Mouse (Mus musculus) hindbrain, embryonic 15.5 days (tissue): ENCODE results near the gene Pip5k1c. TPM values are rescaled to one million over a fixed set of nuclear protein-coding genes. Genes with fewer than 3 reads are reported as not detected.

ENCODE experiments used
- microRNA-seq: library from miRNA; unstranded; fragments of <30 nt; microRNA quantifications from one replicate; pipeline ENCODE4, GENCODE M21; 2016
- polyA plus RNA-seq: library from polyadenylated mRNA; unstranded; fragments of >200 nt; fragmentation: Nextera tagmentation; extraction: Ambion mirVana; gene quantifications from 2 replicates; pipeline ENCODE4 v1.2.1, GENCODE M21; 2015

Gene Pip5k1c
- polyA plus RNA-seq, 1 experiment from 2014 or later = 151 TPM

Small RNA genes within 50 kb of the gene (microRNA-seq; reads per million reads assigned to microRNA genes)
- 21.1 reads per million, percentile 34 among the genes with 10 or more reads in this experiment for gene Mir3057

Other genes starting within 250 kb of the Pip5k1c start
- gene Sgta, start 232.8 kb upstream of the Pip5k1c start, polyA plus RNA-seq = 310 and 331 TPM in 2 replicates
- gene Thop1, start 222.9 kb upstream of the Pip5k1c start, polyA plus RNA-seq = 51.2 and 51.3 TPM in 2 replicates
- gene Creb3l3, start 194.1 kb upstream of the Pip5k1c start, polyA plus RNA-seq = 0.30 and 0.39 TPM in 2 replicates
- 248 and 259 TPM in 2 replicates for gene Map2k2, start 187.0 kb upstream of the Pip5k1c start, polyA plus RNA-seq
- gene Zbtb7a, start 157.7 kb upstream of the Pip5k1c start, polyA plus RNA-seq = 15.3 and 16.2 TPM in 2 replicates
- 52.2 and 61.2 TPM in 2 replicates for gene Pias4, start 125.0 kb upstream of the Pip5k1c start, polyA plus RNA-seq
- gene Eef2, start 116.3 kb upstream of the Pip5k1c start, polyA plus RNA-seq = 532 and 536 TPM in 2 replicates
- 69.7 and 70.1 TPM in 2 replicates for gene Dapk3, start 110.0 kb upstream of the Pip5k1c start, polyA plus RNA-seq
- gene 4930442H23Rik, start 109.1 kb upstream of the Pip5k1c start, polyA plus RNA-seq = 0.13 and 0.31 TPM in 2 replicates
- gene Nmrk2, start 90.9 kb upstream of the Pip5k1c start, polyA plus RNA-seq = 0.10 TPM in 1 of 2 replicates, not detected in the other
- 80.6 and 85.5 TPM in 2 replicates for gene Atcay, start 62.1 kb upstream of the Pip5k1c start, polyA plus RNA-seq
- gene Zfr2, start 59.8 kb upstream of the Pip5k1c start, polyA plus RNA-seq = 30.3 and 34.0 TPM in 2 replicates
- 43.8 and 49.7 TPM in 2 replicates for gene Matk, start 40.0 kb upstream of the Pip5k1c start, polyA plus RNA-seq
- gene Mrpl54, start 26.0 kb upstream of the Pip5k1c start, polyA plus RNA-seq = 121 and 144 TPM in 2 replicates
- gene Apba3, start 26.0 kb upstream of the Pip5k1c start, polyA plus RNA-seq = 38.3 and 38.6 TPM in 2 replicates
- gene Tjp3, start 1.4 kb upstream of the Pip5k1c start, polyA plus RNA-seq = 5.9 and 6.2 TPM in 2 replicates
- gene Cactin, start 28.1 kb downstream of the Pip5k1c start, polyA plus RNA-seq = 33.8 and 35.1 TPM in 2 replicates
- gene Tbxa2r, start 35.8 kb downstream of the Pip5k1c start, polyA plus RNA-seq = 4.7 and 5.2 TPM in 2 replicates
- not detected in 2 replicates for gene Gipc3, start 50.3 kb downstream of the Pip5k1c start, polyA plus RNA-seq
- 39.0 and 39.9 TPM in 2 replicates for gene Hmg20b, start 57.5 kb downstream of the Pip5k1c start, polyA plus RNA-seq
- gene Mfsd12, start 64.5 kb downstream of the Pip5k1c start, polyA plus RNA-seq = 21.0 and 21.1 TPM in 2 replicates
- 1.1 TPM in 2 replicates for gene 4930404N11Rik, start 72.9 kb downstream of the Pip5k1c start, polyA plus RNA-seq
- gene Fzr1, start 85.6 kb downstream of the Pip5k1c start, polyA plus RNA-seq = 147 and 152 TPM in 2 replicates
- gene Dohh, start 91.5 kb downstream of the Pip5k1c start, polyA plus RNA-seq = 92.2 and 94.0 TPM in 2 replicates
- 6.2 and 6.6 TPM in 2 replicates for gene Gm48551, start 91.5 kb downstream of the Pip5k1c start, polyA plus RNA-seq
- gene Gm48552, start 96.0 kb downstream of the Pip5k1c start, polyA plus RNA-seq = 2.1 and 2.7 TPM in 2 replicates
- gene Smim24, start 100.1 kb downstream of the Pip5k1c start, polyA plus RNA-seq = 1.4 and 1.8 TPM in 2 replicates
- gene Nfic, start 162.7 kb downstream of the Pip5k1c start, polyA plus RNA-seq = 26.6 and 28.0 TPM in 2 replicates
- 70.0 and 77.6 TPM in 2 replicates for gene Celf5, start 189.7 kb downstream of the Pip5k1c start, polyA plus RNA-seq
- 66.5 and 72.7 TPM in 2 replicates for gene Ncln, start 203.4 kb downstream of the Pip5k1c start, polyA plus RNA-seq
- gene S1pr4, start 207.2 kb downstream of the Pip5k1c start, polyA plus RNA-seq = 0.83 and 0.86 TPM in 2 replicates
- 1.1 and 1.2 TPM in 2 replicates for gene Gna15, start 231.3 kb downstream of the Pip5k1c start, polyA plus RNA-seq